In genomic region chr8:107390476-107391135, GRCm38 (mm10) we compare ENCODE assay signal across 20 mouse cellular contexts. TPM values are rescaled to one million over a fixed set of nuclear protein-coding genes. Genes with fewer than 3 reads are reported as not detected.
DNase-seq lines count a peak whose midpoint lies in the region; ATAC-seq and TF ChIP-seq lines count a peak whose summit lies in the region.
"Had no signal": no experiment of that assay in that cellular context is flagged by ENCODE, and none has a peak within 500 bp of the region (broad histone marks: within the 10 kb centered on the region; RNA-seq: fewer than 3 reads in every experiment).

No protein-coding gene starts in this region.

- 92% methylated on average over 16 of the region's 16 CpGs for WGBS in midbrain, embryonic 11.5 days
- WGBS in midbrain, postnatal 0 days: 92% methylated on average over 16 of the region's 16 CpGs
- 76% methylated on average over 16 of the region's 16 CpGs for WGBS in intestine, postnatal 0 days
- WGBS in kidney, postnatal 0 days: 87% methylated on average over 16 of the region's 16 CpGs

- no peak overlapping the region for H3K4me2 ChIP-seq in midbrain, embryonic 11.5 days
- no peak overlapping the region for H3K4me2 ChIP-seq in midbrain, postnatal 0 days (ENCODE audit: low read depth, low read length, poor library complexity, severe bottlenecking)
- peak overlapping the region; percentile 47 for H3K4me2 ChIP-seq in intestine, postnatal 0 days (replicated peaks; ENCODE audit: low read depth)
- H3K4me2 ChIP-seq in kidney, postnatal 0 days (ENCODE audit: low read length): no peak overlapping the region
- H3K4me2 ChIP-seq: heart, embryonic 12.5 days; hindbrain, embryonic 13.5 days; liver, embryonic 11.5 days; lung, embryonic 14.5 days had no signal

- no peak overlapping the region for H3K27ac ChIP-seq in midbrain, embryonic 11.5 days (ENCODE audit: low read depth, low read length)
- H3K27ac ChIP-seq in midbrain, postnatal 0 days (ENCODE audit: low read depth, low read length): no peak overlapping the region
- peak overlapping the region; percentile 75 for H3K27ac ChIP-seq in intestine, postnatal 0 days (ENCODE audit: low read depth, low read length)
- H3K27ac ChIP-seq in kidney, postnatal 0 days: 0 out of 2 replicates have a peak overlapping the region, but pooled peaks have one; percentile 25
- H3K27ac ChIP-seq: gastrocnemius, adult 2 months; hindbrain, embryonic 13.5 days; left cerebral cortex, adult 2 months had no signal

- H3K9ac ChIP-seq in midbrain, embryonic 11.5 days (ENCODE audit: low read length): no peak overlapping the region
- H3K9ac ChIP-seq in midbrain, postnatal 0 days (replicated peaks; ENCODE audit: low read length, poor library complexity, severe bottlenecking): no peak overlapping the region
- no peak overlapping the region for H3K9ac ChIP-seq in intestine, postnatal 0 days (ENCODE audit: low read depth, low read length)
- no peak overlapping the region for H3K9ac ChIP-seq in kidney, postnatal 0 days (ENCODE audit: low read depth, low read length)
- H3K9ac ChIP-seq: heart, embryonic 12.5 days; hindbrain, embryonic 13.5 days; lung, embryonic 14.5 days had no signal

- no peaks in the 10 kb centered on the region for H3K9me3 ChIP-seq in midbrain, embryonic 11.5 days (ENCODE audit: control insufficient read depth, low read length)
- H3K9me3 ChIP-seq in midbrain, postnatal 0 days (ENCODE audit: low read length): no peaks in the 10 kb centered on the region
- no peaks in the 10 kb centered on the region for H3K9me3 ChIP-seq in intestine, postnatal 0 days (ENCODE audit: control insufficient read depth)
- no peaks in the 10 kb centered on the region for H3K9me3 ChIP-seq in kidney, postnatal 0 days (replicated peaks; ENCODE audit: low read length)
- H3K9me3 ChIP-seq: heart, embryonic 12.5 days; hindbrain, embryonic 13.5 days had no signal

- no peaks in the 10 kb centered on the region for H3K36me3 ChIP-seq in midbrain, embryonic 11.5 days (ENCODE audit: control insufficient read depth, insufficient read depth, low read length)
- no peaks in the 10 kb centered on the region for H3K36me3 ChIP-seq in midbrain, postnatal 0 days (ENCODE audit: insufficient read depth, low read length)
- H3K36me3 ChIP-seq in intestine, postnatal 0 days (ENCODE audit: control insufficient read depth, insufficient read depth): no peaks in the 10 kb centered on the region
- no peaks in the 10 kb centered on the region for H3K36me3 ChIP-seq in kidney, postnatal 0 days (ENCODE audit: insufficient read depth, low read length)
- H3K36me3 ChIP-seq: heart, embryonic 12.5 days; hindbrain, embryonic 13.5 days had no signal

- H3K4me3 ChIP-seq in midbrain, embryonic 11.5 days (ENCODE audit: low read depth, low read length): no peak overlapping the region
- no peak overlapping the region for H3K4me3 ChIP-seq in midbrain, postnatal 0 days (ENCODE audit: low read depth, low read length)
- no peak overlapping the region for H3K4me3 ChIP-seq in intestine, postnatal 0 days (ENCODE audit: low read depth, low read length)
- H3K4me3 ChIP-seq in kidney, postnatal 0 days (replicated peaks; ENCODE audit: low read depth, low read length): no peak overlapping the region
- H3K4me3 ChIP-seq: gastrocnemius, adult 2 months; heart, embryonic 12.5 days; hindbrain, embryonic 13.5 days; left cerebral cortex, adult 2 months had no signal

- no peaks in the 10 kb centered on the region for H3K4me1 ChIP-seq in midbrain, embryonic 11.5 days (ENCODE audit: control insufficient read depth, insufficient read depth, low read length)
- H3K4me1 ChIP-seq in midbrain, postnatal 0 days (ENCODE audit: insufficient read depth, low read length): no peaks in the 10 kb centered on the region
- no peaks in the 10 kb centered on the region; the same call in 1 of the 2 replicates for H3K4me1 ChIP-seq in intestine, postnatal 0 days (replicated peaks; ENCODE audit: control insufficient read depth, insufficient read depth, low read length)
- H3K4me1 ChIP-seq in kidney, postnatal 0 days (replicated peaks; ENCODE audit: insufficient read depth, low read length): no peaks in the 10 kb centered on the region

- peak; percentile 54 for DNase-seq in midbrain, embryonic 11.5 days (ENCODE audit: low spot score, missing footprints)
- no peak for DNase-seq in midbrain, postnatal 0 days (ENCODE audit: low spot score)
- DNase-seq in kidney, postnatal 0 days (ENCODE audit: low spot score): no peak
- peak; percentile 21 for DNase-seq in yolk sac, embryonic 10.5 days (ENCODE audit: low spot score)
- DNase-seq in embryo, embryonic 11 days: no peak
- no peak for DNase-seq in B cell, adult 2 months
- DNase-seq: adrenal gland, adult 2 months; cerebellum, adult 9-11 months; gastrocnemius, adult 2 months; layer of hippocampus, adult 9-11 months; lung, embryonic 14.5 days; lung, postnatal 36 days; right cerebral cortex, adult 18-20 months; thymus, postnatal 36 days had no signal

- TF ChIP-seq CTCF in midbrain, postnatal 0 days (IDR thresholded peaks at IDR 0.05): no peak
- TF ChIP-seq CTCF in intestine, postnatal 0 days (IDR thresholded peaks at IDR 0.05; ENCODE audit: low read depth): no peak; the same call in 1 of the 2 replicates
- TF ChIP-seq CTCF in kidney, postnatal 0 days (IDR thresholded peaks at IDR 0.05; ENCODE audit: low read depth): no peak

- ATAC-seq in midbrain, embryonic 11.5 days (ENCODE audit: low FRiP score): no peak
- ATAC-seq in midbrain, postnatal 0 days (ENCODE audit: low FRiP score): no peak
- ATAC-seq in intestine, postnatal 0 days: peak; percentile 76
- peak; percentile 68; the same call in 1 of the 2 replicates for ATAC-seq in kidney, postnatal 0 days (replicated peaks; ENCODE audit: low FRiP score, low read depth)
- ATAC-seq: midbrain, embryonic 16.5 days had no signal

- no peaks in the 10 kb centered on the region for H3K27me3 ChIP-seq in midbrain, embryonic 11.5 days (ENCODE audit: control insufficient read depth, insufficient read depth, low read length)
- no peaks in the 10 kb centered on the region for H3K27me3 ChIP-seq in midbrain, postnatal 0 days (ENCODE audit: insufficient read depth, low read length)
- H3K27me3 ChIP-seq in intestine, postnatal 0 days (replicated peaks; ENCODE audit: control insufficient read depth, insufficient read depth, low read length): no peaks in the 10 kb centered on the region
- no peaks in the 10 kb centered on the region for H3K27me3 ChIP-seq in kidney, postnatal 0 days (ENCODE audit: insufficient read depth, low read length)
- H3K27me3 ChIP-seq: hindbrain, embryonic 13.5 days had no signal

RNA-seq across cellular contexts. Expression of gene Nqo1, which starts 12.4 kb away (rescaled TPM):
- polyA plus RNA-seq in midbrain, embryonic 11.5 days (2014; fragmentation: Nextera tagmentation; extraction: Ambion mirVana): 6.7 and 7.9 TPM in 2 replicates
- total RNA-seq in midbrain, postnatal 0 days (2014; rRNA removed): 10.5 and 12.5 TPM in 2 replicates
- polyA plus RNA-seq in midbrain, postnatal 0 days (2015; fragmentation: Nextera tagmentation; extraction: Ambion mirVana): 12.8 and 15.7 TPM in 2 replicates
- 30.6 and 34.1 TPM in 2 replicates for polyA plus RNA-seq in intestine, postnatal 0 days (2015; fragmentation: Nextera tagmentation; extraction: Ambion mirVana)
- polyA plus RNA-seq in kidney, postnatal 0 days (2015; fragmentation: Nextera tagmentation; extraction: Ambion mirVana): 15.9 and 21.2 TPM in 2 replicates

RNA-seq across cellular contexts. Expression of gene Nob1, which starts 34.2 kb away (rescaled TPM):
- 69.5 and 81.7 TPM in 2 replicates for polyA plus RNA-seq in midbrain, embryonic 11.5 days (2014; fragmentation: Nextera tagmentation; extraction: Ambion mirVana)
- total RNA-seq in midbrain, postnatal 0 days (2014; rRNA removed): 19.5 and 22.0 TPM in 2 replicates
- 47.3 and 52.7 TPM in 2 replicates for polyA plus RNA-seq in midbrain, postnatal 0 days (2015; fragmentation: Nextera tagmentation; extraction: Ambion mirVana)
- polyA plus RNA-seq in intestine, postnatal 0 days (2015; fragmentation: Nextera tagmentation; extraction: Ambion mirVana): 22.3 and 24.6 TPM in 2 replicates
- polyA plus RNA-seq in kidney, postnatal 0 days (2015; fragmentation: Nextera tagmentation; extraction: Ambion mirVana): 47.5 and 50.0 TPM in 2 replicates

RNA-seq across cellular contexts. Expression of gene Wwp2, which starts 45.6 kb away (rescaled TPM):
- 53.1 and 56.4 TPM in 2 replicates for polyA plus RNA-seq in midbrain, embryonic 11.5 days (2014; fragmentation: Nextera tagmentation; extraction: Ambion mirVana)
- total RNA-seq in midbrain, postnatal 0 days (2014; rRNA removed): 41.7 and 44.2 TPM in 2 replicates
- polyA plus RNA-seq in midbrain, postnatal 0 days (2015; fragmentation: Nextera tagmentation; extraction: Ambion mirVana): 34.7 and 36.2 TPM in 2 replicates
- 34.9 and 37.4 TPM in 2 replicates for polyA plus RNA-seq in intestine, postnatal 0 days (2015; fragmentation: Nextera tagmentation; extraction: Ambion mirVana)
- polyA plus RNA-seq in kidney, postnatal 0 days (2015; fragmentation: Nextera tagmentation; extraction: Ambion mirVana): 38.9 and 46.8 TPM in 2 replicates

Comparison
In these comparisons a context has a peak if more than half of its experiments do, and no peak if none do; other contexts are left out.
1. DNase-seq: peak in midbrain, embryonic 11.5 days (single experiment) and yolk sac, embryonic 10.5 days (single experiment); none in midbrain, postnatal 0 days (single experiment), kidney, postnatal 0 days (single experiment), embryo, embryonic 11 days (single experiment) and B cell, adult 2 months (0 of 2).
2. ATAC-seq: peak in intestine, postnatal 0 days (single experiment) and kidney, postnatal 0 days (single experiment); none in midbrain, embryonic 11.5 days (single experiment) and midbrain, postnatal 0 days (single experiment).
3. H3K27ac ChIP-seq: peak in intestine, postnatal 0 days (single experiment) and kidney, postnatal 0 days (single experiment); none in midbrain, embryonic 11.5 days (single experiment) and midbrain, postnatal 0 days (single experiment).